Mouse (Mus musculus) bone marrow, adult 2 months (tissue): ENCODE results near the gene Fam227b.

Experiments
- CTCF ChIP-seq: fragments of 200-500 bp; IDR thresholded peaks from 2 replicates; pipeline ENCODE4 v1.5.1; 2011; ENCODE audit warnings: low read length, control low read depth; ENCODE audit not compliant: control insufficient read depth, insufficient read depth
- POLR2A ChIP-seq: fragments of 200-500 bp; IDR thresholded peaks from 2 replicates; pipeline ENCODE4 v1.6.1; 2011; ENCODE audit warnings: low read depth, mild to moderate bottlenecking, control low read depth, low read length, borderline replicate concordance; ENCODE audit not compliant: control insufficient read depth

DNA sequence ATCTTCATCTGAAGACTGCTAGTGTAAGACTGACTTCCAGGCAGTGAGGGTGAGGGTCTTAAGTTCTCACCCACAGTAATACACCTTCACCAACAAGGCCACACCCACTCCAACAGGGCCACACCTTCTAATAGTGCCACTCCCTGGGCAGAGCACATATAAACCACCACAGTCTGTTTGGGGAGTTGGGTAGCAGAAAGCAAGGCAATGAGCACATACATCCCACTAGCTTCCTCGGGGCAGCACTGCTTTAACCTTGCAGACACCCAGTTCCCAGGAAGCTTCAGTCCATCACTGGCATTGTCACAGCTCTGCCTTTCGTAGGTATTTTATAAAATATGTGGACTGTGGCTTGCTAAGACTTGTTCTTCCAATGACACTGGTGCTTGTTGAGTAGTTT, 40.3 kb upstream of the Fam227b start:
- TF ChIP-seq CTCF (no peak), POLR2A (no peak)
